Mouse (Mus musculus): ENCODE data around the gene Mtf1.

Mtf1 gene

DNA sequence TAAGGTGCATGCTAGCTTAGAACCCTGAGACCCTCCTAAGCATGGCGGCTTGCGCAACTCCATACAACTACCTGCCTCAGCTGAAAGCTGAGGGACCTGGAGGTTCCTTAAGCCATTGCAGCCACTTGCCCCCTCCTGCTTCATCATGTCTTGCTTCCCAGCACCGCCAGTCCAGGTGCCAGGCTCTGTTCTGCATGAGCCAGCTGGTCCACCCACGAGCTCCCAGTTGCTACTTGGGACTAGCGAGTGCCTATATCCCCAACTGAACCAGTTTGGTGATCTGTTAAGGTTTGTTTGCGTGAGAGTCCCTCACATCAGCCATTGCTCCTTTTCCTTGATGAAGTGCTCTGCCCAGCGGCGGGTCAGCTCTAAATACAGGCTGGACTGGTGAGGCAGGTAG is 54.4 kb downstream of the Mtf1 start:
- DNase-seq, result no peak

DNA sequence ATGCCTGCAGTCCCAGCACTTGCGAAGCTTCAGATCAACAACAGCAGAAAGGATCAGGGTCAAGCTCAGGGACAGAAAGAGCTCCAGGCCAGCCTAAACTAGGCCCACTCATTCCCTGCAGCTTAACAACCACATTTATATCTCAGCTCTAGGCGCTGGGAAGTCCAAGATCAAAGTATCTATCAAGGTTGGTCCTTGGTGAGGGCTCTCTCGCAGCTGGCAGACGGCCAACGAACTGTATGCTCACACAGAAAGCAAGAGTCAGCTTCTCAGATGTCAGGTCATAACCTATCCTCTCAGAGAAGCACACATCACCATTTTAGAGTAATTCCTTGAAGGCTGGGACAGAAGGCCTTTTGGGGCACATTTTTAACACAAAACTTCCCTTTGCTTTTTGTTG is 56.5 kb downstream of the Mtf1 start:
- DNase-seq, result no peak

DNA sequence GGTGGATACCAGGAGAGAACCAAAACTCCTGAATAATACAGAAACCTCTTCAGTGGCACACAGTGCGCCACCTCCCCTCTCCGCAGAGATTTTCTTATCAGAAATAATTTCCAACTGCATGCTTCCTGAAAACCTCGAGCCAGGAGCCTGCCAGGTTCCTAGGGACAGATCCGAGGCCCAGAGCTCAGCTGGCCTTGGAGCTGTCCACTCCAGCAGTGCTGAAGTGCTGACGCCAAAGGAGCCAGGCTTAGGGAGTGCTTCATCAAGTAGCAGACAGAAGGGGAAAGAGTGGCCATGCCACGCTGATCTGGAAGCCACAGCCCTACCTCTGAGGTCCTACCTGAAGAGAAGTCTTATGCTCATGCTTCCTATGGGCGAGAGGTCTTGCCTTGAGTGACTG is 58.5 kb downstream of the Mtf1 start:
- peak; percentile 41 for DNase-seq

DNA sequence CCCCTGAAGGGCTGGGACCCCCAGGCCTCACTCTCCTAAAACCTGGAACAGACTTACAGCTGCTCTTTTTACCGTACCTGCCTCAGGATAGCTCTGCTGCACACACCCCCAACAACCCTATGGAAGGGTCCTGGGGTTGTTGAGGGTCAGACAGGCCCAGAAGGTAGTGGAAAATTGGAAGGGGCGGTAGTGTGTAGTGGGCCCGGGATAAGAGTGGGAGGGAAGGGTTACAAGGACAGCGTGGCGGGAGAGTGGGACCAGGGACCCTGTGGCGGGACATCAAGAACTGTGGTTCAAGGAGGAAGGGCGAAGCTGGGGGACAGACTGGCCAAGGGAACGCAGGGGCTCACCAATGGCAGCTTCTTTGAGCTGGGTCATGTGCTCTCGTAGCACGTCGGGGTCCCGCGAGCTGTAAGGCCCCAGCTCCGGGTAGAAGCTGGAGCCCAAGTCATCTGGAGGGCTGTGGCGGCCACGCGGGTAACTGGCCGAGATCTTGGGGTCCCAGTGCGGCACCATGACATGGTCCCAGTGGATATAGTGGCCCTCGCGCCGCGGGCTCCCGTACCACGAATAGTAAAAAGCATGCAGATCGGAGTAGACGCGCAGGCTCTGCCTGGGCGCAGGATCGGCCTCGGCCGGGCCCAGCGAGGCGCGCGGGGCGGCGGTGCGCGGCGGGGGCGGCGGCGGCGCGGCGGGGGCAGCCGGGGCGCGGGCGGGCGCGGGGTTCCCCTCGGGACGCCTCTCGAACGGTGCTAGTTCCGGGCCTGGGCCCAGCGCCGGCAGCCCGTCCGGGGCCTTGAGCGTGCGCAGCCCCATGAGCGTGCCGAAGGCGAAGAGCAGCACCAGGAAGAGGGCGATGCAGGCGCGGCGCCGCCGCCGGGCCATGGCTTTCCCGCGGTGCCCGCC is 59.6 kb downstream of the Mtf1 start, which contains the start of gene Maneal:
Gene Maneal, minus strand, starts transcription at position 889 of the 906 bp plus-strand sequence.
- no peak for DNase-seq

DNA sequence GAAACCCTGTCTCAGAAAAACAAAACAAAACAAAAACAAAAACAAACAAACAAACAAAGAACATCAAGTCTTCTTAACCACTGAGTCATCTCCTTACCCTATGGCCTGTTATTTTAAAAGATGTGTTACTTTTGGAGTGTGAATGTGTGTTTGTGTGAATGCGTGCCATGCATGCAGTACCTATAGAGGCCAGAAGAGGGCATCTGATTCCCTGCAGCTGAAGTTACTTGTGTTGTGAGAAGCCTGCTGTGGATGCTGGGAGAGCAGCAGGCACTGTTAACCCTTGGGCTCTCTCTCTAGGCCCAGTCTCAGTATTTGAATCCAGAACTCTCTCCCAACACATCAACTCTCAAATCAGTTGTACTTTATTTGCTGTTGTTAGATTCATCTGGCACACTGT is 70.8 kb downstream of the Mtf1 start:
- no peak for DNase-seq

DNA sequence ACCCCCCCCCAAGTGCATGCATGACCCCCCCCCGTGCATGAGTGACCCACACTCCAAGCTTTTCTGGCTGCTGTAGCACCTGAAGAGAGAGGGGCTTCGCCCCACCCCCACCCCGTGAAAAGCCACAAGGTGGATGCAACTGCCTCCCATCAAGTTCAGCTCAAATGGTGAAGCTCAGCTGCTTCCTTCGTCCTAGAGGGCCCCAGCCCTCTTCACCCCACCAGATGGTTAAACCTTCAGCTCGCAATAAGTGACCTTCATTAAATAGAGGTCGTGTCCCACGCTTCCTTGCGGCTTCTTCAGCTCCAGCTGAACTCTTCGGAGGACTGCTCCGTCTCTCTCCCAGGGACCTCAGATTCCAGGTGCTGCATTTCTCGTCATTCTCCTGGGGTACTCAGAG is 78.7 kb downstream of the Mtf1 start, which contains the start of gene Epha10:
Gene Epha10, plus strand, starts transcription at position 301 of the 400 bp plus-strand sequence.
- DNase-seq, result no peak

DNA sequence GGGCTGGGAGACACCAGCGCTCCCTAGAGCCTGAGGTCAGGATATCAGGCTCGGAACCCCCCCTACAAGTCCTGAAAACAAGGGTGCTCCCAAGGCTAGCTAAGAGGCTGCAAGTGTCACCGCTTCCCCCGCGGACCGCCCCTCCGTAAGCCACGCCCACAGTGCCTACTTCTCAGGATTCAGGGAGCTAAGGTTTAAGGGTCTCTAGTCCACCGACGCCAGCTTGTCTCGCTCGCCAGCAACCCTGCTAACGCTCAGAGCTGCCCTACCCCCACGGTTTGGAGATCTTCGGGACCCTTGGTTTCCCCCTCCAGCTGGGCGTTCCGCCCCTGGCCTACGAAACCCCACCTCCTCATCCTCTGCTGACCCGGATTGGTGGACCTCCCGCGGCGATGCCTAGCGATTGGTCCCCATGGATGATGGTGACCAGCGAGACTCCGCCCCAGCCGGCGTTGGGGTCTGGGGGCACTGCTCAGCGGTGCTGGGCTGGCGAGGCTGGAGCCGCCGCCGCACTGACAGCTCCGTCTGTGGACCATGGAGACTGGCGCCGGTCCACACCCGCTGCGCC is 79.5 kb downstream of the Mtf1 start:
- DNase-seq, result no peak

DNA sequence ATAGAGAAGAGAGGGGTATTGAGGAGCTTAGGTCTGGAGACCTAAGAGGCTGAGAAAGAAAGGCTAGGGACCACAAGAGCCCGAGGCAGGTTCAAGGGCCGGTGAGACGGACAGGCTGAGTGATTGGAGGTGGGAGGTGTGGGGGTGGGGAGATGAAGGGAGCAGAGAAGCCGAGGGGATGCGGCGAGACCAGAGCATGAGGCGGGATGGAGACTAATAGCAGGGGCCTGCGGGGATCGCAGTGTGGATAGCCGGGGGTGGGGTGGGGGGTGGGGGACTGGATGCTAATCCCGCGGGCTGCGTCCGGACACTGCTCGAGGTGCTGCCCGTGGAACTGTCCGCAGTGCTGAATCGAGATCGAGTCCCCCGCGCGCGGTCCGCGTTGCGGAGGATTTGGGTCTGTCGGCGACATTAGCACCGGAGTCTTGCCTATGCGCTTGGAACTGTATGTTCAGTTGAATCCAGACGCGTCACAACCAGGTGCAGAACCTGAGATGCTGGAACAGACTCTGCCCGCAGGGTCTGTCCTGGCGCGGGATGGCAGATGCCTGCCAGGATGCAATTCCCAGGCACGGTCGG is 80.3 kb downstream of the Mtf1 start:
- DNase-seq, result peak; percentile 11

DNA sequence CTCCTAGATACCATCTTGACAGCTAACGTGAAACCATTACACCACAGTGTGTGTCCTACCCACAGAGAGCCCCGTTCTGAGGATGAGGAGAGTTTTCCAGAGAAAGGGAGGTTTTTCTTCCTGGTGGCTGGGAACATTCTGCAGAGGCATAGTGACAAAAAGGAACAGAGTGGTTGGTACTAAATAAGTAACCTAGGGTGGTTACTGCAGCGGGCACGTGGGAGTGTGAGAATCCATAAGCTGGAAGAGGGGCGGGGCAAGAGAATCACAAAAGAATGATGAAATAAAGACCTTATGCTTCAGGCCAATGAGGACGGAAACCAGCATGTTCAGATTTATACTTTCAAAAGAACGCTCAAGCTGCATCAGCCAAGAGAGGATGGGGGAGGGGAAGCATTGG is 86.8 kb downstream of the Mtf1 start:
- DNase-seq, result no peak

DNA sequence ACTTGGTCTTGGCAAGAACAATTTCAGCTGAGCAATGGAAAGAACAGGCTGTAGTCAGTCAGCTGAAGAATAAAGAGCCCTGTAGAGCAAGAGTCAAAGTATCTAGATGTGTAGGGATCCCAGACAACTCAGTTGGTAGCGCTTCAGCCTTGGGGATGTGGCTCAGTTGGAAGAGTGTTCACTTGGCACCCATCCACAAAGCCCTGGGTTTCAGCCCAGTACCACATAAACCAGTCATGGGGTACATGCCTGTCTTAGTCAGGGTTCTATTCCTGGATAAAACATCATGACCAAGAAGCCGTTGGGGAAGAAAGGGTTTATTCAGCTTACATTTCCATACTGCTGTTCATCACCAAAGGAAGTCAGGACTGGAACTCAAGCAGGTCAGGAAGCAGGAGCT is 88.0 kb downstream of the Mtf1 start:
- no peak for DNase-seq

DNA sequence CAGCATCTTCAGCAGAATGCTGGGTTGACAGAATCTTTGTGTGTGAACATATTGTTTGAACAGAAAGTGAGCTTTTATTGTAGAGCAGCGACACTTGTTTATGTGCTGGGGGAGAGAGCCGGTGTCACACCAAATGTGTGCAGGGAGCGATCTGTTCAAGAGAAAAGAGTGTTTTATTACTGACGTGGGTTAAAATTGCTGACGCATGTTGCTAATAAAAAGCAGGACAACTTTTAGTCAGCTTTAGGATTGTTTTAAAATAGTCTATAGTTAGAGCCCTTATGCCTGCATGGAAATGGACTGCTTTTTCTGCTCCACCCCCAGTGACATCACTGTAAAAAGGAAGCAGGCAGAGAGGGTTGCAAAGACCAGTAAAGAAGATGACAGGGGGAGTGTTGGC is 88.9 kb downstream of the Mtf1 start:
- no peak for DNase-seq

DNA sequence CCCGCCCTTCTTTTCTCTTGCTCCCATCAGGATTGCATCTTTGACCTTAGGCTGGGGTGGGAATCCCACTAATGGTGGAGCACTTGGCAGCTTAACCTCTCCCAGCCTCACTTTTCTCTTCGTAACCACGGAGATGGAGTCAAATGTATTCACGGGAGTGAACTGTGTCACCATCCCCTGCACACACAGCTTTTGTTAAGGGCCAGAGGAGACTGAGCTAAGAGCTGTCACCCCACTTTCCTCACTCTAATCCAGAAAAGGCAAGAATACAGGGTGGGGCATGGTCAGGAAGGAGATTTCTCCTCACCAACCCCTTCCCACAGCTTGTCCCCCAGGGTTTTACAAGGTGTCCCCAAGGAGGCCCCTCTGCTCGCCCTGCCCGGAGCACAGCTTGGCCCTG is 91.9 kb downstream of the Mtf1 start:
- DNase-seq, result no peak

DNA sequence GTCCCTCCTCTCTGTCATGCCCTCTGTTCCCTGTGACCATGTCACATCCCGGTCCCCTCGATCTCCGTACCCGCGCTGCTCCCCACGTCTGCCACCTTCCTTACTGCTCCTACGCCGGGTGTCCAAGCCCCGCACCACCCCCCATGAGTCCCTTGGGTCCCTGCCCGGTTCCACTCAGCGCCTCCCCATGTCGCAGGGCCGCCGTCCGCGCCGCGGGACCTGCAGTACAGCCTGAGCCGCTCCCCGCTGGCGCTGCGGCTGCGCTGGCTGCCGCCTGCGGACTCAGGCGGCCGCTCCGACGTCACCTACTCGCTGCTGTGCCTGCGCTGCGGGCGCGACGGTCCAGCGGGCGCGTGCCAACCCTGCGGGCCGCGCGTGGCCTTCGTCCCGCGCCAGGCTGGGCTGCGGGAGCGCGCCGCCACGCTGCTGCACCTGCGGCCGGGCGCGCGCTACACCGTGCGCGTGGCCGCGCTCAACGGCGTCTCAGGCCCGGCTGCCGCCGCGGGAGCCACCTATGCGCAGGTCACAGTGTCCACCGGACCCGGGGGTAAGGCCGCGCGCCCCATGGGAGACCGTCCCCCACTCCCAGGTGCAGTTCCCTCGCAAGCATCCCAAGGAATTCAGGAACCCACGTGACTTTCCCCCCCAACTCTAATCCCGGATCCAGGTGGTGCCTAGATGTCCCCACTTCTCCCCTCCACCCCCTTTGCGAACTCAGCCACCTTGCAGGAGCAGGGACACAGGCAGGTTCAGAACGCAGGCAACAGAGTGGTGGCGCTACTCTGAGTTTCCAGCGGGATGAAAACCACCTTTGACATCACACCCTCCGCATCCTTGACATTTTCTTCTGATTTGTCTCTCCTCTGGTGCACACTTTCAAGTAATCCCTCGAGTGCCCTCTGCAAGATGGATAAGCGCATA is 92.9 kb downstream of the Mtf1 start:
- no peak for DNase-seq

DNA sequence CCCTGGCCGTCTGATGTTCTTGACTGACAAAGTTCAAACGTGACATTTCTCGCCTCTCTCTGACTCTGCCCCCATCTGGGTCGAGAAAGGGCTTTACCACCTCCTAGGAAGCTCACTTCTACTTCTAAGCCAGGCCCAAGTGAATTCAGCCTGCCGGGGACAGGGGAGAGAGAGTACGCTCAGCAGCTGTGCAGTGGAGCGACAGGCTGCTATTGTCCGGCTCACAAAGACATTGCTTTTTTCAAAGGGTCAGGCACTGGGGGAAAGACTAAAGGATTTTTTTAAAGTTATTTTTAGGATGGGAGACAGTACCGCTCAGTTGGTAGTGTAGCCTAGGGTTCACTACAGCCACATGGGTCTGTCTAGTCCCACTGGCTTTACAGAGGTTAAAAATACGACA is 96.5 kb downstream of the Mtf1 start:
- DNase-seq, result no peak

Measured in thymus, postnatal 25 days (tissue).